Mouse (Mus musculus) c-Kit-positive CD71-negative TER-119-negative erythroid progenitor cells, embryonic 14.5 days (primary cell): ENCODE results near the gene Padi6.

ENCODE experiments used
- DNase-seq: peaks from one replicate; pipeline ENCODE4 v3.0.0-alpha.2; 2013; ENCODE audit warnings: low read depth

Padi6 gene

DNA sequence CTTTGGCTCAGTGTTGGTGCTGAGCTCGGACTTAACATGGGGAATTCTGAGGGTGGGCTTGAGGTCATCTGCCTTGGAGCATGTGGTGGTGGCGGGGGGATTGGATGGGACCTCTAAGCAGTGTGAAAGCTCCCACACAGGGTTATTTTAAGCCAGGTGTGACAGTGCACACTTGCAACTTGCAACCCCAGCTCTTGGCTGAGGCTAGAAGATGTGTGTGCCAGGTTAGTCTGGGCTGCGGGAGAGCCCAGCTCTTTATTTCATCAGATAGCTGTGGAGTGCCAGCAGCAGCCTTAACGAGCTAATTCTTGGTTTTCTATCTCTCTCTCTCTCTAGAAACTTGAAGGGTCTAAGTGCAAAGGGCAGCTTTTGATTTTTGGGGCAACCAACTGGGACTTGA lies 34.8 kb downstream of the Padi6 start:
- no peak for DNase-seq

DNA sequence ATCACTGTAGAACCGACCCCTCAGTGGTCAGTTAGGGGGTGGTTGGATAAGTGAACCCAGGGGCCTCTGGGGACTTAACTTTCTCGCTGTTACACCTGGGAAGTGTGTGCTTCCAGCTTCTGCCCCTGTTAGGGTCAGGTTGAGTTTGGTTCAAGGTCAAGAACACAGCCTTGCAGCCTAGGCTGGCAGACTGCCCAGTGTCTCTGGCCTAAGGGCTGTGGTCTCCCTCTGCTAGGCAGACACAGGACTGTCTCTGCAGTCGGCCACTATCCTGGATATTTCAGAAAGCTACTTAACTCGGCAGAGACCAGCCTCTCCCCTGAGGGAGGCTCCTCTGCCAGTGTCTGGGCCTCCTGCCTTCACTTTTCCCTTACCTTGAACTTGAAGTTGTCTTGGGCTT lies 38.3 kb downstream of the Padi6 start:
- no peak for DNase-seq

DNA sequence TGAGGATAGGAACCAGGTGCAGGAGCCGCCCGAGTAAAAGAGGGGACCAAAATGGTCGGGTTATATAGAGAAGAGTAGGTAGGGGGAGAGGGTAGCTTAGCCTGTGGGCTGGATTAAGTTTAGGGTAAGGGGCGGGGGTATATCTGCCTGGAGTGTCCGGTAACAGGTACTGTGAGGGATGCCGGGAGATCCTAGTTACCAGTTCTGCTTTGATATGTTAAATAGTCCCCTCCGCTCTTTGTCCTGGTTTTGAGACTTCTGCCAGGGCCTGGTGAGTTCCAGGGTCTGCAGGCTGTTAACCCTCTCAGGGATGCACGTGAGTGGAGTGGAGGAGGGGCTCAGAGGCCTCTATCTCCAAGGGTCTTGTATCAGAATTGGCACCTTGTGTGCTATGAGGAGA lies 38.8 kb downstream of the Padi6 start:
- DNase-seq: no peak

DNA sequence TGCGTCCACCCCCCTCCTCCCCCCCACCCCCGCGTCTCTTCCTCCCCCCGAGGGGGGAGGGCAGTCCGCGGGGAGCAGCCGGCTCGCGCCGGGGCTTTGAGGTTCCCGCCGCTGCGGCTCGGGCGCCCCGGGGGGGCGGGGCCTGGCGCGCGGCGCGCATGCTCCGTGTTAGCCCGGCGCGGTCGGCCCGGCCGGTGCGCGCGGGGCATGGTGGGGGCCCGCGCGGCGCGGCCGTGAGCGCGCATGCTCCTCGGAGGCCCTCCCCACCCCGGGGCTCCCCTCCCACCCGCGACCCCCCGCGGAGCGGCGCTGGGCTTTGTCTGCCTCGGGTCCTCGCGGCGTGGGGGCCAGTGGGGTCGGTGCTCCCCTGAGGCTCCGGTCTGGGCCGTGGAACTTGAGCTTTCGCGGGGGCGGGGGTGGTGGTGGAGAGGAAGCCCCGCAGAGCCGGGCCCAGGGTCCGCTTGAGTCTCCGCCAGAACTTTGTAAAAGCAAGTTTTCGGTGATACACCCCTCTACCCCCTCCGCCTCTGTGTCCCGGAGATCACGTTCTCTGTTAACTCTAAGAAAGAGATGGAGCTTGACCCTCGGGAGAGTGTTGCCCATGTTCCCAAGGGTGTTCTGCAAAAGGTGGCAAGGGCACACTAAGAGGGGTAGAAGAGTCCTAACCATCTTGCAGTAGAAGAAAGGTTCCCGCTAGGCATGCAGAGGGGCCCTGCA lies 39.7 kb downstream of the Padi6 start:
- no peak for DNase-seq

DNA sequence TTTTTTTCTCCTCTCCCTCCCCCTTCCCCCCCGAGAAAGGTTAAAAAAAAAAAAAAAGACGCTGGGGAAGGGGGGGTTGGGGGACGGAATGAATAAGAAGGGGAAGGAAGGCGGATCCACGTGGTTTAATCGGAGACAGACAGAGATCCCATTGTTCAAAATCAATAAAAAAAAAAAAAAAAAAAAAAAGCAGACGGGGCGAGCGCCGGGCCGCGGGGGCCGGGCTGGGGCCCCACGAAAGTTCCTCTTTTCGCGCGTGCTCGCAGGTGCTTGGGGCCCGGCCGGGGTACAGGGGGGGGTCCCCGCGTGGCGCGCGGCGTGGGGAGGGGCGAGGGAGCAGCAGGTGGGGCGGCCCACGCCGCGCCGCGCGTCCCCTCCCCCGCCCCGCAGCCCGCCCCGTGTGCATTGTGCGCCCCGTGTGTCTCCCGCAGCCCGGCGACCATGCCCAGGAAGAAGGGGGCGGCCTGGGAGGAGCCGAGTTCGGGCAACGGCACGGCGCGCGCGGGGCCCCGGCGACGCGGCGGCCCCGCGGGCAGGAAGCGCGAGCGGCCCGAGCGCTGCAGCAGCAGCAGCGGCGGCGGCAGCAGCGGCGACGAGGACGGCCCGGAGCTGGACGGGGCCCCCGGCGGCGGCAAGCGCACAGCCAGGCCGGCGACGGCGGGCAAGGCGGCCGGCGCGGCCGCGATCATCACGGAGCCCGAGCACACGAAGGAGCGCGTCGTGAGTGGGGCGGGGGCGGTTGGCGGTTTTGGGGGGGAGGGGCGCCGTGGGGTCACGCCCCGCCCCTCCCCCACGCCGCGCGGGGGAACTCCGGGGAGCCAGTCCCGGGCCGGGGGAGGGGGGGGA lies 40.5 kb downstream of the Padi6 start:
- DNase-seq: no peak

DNA sequence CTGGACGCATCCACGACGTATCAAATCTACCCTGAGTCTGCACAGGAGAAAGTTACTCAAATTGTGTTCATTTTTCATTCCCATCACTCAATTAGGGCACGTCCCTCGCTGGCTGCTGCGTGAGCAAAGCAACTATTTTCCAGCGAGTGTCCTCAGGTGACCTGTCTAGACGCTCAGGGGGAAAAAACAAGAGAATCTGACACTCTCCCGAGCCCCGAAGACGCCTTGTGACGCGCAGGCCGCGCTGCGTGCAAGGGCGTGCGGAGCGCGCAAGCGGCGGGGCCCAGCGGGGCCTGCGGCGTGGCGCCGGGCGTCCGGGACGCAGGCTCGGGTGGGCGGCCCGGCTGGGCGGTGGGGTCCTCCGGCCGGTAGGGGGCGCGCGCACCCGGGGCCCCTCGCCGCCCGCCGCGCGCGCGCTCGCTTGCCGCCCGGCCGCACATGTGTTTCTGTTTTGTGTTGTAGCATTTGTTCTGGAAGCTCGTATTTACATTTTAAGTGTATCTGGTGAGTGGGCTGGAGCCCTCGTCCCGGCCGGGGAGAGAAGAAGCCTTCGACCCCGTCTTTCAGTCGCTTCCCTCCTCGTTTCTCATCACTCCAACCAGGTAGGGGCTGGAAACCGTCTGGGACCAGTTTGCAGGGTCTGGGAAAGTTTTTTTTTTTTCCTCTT lies 41.3 kb downstream of the Padi6 start:
- no peak for DNase-seq

DNA sequence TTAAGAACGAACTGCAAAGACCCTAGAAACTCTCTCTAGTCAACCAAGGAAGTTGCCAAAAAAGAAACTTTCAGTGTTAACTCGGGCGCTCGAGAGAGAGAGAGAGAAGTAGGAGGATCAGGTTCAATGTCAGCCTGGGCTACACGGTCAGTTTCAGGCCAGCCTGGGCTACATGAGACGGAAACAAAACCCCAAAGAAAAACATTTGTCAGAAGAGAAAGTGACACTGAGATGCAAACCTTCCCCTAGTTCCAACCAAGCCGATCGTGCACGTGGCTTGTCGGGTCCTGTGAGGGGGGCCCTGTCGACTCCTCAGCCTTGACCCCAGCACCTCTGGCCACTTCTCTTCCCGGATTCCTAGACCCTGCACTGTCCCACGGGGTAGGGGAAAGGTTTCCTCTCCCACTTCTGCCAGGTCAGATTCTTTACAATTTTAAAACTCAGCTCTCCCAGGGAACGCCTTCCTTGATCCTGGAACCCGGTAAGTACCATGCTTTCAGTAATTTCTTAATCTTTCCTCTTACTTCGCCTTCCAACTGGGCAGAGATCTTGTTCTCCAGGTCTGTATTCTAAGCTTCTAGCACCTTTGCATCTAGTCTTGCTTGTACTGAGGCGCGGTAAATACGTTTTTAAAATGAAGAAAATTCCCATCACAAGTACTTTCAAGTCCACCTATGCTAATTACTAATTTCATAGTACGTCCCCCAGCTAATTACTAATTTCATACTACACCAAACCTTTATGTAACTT lies 42.0 kb downstream of the Padi6 start, which contains the start of gene Rcc2:
Gene Rcc2 (plus strand): TSS at position 273 of the 750 bp plus-strand sequence.
- no peak for DNase-seq

DNA sequence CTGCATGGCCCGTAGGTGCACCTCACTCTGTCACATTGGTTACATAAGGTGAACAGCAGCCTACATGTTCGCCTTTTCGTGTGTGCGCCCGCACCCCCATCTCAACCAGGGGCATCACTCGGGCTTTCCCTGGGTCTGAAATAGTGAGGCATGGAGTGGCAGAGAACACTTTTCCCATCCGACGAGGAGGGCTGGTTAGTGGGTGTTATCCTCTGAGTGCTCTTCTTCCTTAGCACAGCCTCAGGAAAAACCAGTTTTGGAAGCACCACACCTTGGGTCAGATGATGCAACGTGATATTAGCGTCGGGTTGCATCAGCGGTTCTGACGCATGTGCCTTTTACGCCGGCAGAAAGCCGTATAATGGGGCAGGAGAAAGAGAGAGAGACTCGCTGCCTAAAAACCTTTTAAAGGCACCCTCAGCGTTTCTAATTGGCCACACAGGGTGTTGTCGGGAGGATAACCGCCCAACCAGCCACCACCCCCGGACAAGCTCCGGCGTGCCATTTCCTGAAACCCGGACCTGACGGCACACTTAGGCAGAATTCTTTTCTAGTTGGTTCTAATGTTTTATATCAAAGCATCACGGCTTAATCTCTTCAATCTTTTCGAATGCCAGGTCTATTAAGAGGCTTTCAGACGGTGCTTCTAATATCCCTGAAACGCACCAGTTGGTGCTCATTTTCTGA lies 42.9 kb downstream of the Padi6 start:
- DNase-seq: peak; percentile 76

DNA sequence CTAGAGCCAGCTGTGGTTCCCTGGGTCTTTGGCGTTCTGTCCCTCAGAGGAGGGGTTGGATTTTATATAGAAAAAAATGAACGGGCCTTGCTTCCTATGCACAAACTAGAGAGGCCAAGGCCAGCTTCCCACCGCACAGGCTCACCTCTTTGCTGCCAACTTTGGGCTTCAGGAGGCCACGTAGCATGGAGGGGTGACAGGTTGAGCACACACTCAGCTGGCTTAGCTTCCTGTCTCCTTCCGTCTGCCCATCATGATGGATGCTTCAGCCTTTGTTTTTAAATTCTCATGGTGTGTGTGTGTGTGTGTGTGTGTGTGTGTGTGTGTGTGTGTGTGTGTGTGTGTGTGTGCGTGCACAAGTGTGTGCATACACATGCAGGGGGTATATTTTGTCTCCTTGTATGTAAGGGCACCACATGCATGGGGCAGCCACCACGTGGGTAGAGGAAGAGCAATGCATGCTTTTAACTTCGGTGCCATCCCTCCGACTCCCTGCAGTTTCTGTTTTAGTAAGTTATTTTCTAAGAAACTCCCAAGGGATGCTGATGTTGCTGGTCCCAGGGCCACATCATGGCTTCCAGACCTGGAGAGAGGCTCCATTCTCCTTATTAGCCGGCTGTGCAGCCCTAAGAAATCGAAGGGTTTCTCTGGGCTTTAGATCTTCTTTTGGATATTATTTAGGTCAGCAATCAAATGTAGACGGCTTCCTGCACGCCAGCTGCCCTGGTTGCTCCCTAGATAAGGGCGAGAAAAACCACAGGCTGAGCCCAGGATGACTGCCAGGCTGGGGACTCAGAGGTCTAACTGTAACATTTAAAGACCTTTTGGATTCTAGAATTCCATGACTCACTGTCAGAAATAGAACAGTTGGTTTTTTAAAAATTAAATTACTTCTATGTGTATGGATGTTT lies 46.5 kb downstream of the Padi6 start:
- no peak for DNase-seq

DNA sequence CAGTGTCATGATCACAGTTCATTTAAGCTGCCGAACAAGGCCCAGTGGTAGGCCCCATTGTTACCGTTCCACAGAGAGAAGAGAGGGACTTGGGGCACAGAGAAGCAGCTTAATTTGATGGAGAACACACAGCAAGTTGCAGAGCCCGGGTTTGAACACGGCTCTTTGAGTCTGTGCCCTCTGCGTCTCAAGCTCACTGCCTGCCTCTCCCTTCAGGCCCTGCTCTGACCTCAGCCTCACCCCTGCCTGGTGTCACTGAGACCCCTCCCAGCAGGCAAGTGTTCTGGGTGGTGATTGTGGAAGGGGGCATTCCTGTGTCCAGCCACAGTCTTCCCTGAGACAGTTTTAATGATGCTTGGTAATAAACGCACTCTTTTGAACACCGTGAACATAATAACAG lies 47.3 kb downstream of the Padi6 start:
- no peak for DNase-seq

DNA sequence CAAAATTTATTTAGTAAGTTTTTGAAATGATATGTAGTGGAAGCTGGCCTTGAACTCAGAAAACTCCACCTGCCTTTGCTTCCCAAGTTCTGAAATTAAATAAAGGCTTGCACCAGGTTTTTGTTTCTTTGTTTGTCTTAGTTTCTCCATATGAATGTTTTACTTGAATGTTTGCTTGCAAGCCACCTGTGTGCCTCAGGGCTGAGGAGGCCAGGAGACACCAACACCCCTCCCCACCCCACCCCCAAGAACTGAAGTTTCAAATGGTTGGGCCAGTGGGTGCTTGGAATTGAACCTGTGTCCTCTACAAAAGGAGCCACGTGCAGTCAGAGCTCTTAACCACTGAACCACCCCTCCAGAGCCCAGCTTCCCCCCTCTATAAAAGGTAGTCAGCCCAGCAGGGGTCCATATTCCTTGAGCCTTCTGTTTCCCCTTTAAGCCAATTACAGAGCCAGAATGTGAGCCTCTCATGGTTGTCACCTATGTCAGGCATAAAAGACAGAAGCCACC lies 47.8 kb downstream of the Padi6 start:
- no peak for DNase-seq

DNA sequence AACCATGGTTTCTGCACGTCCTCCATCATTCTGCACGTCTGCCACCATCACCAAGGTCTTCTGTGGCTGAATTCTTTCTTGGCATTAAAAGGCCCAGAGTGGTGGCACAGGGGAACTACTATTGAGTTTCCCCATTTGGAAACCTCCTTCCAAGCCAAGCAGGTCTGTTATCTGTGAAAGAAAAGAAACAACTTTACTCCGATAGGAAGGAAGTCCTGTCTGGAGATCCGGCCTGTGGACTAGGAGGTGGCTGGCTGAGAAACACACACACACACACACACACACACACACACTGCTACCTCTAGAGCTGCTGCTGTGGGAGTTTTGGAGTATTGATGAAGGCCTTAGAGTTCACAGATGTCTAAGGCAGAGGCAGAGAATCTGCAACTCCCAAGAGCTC lies 48.9 kb downstream of the Padi6 start:
- no peak for DNase-seq

DNA sequence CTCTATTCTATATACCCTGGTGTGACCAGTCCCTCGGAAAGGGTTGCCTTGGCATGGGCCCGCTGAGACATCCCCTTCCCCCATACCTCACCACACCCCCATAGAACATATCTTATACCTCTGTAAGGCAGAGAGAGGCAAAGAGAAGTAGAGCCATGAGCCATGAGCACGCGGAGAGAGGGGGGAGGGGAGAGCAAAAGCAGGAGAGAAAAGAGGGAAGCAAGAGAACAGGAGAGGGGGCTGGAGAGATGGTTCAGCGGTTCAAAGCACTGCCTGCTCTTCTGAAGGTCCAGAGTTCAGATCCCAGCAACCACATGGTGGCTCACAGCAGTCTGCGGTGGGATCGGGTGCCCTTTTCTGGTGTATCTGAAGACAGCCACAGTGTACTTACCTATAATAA lies 51.0 kb downstream of the Padi6 start:
- DNase-seq: no peak

DNA sequence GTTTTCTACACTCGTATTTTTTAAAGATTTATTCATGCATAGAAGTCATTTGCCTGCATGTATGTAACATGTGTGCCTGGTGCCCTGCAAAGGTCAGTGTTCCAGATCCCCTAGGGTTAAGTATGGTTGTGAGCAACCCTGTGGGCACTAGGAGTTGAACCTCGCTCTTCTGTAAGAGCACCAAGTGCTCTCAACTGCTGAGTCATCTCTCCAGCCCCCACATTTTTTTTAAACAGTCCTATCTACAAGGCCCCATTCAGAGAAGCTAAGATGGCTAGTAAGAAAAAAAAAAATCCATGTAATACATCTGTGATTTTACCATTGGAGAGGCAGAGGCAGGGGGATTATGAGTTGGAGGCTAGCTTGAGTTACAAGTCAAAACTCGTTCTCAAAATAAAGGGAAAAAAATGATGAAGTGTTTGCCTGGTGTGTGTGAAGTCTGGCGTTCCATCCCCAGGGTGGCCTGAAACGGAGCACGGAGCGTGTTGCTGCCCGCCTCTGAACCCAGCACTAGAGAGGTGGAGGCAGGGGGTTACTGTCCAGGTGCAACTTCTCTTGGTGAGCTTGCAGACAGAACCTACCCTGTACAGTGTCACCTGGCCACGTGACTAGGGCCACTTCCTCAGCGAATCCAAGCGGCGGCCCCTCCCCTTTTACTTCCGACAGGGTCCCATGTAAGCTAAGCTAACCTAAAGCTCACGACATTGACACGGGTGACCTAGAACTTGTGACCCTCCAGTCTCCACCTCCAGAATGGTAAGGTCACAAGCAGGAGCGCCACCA lies 52.4 kb downstream of the Padi6 start:
- no peak for DNase-seq

DNA sequence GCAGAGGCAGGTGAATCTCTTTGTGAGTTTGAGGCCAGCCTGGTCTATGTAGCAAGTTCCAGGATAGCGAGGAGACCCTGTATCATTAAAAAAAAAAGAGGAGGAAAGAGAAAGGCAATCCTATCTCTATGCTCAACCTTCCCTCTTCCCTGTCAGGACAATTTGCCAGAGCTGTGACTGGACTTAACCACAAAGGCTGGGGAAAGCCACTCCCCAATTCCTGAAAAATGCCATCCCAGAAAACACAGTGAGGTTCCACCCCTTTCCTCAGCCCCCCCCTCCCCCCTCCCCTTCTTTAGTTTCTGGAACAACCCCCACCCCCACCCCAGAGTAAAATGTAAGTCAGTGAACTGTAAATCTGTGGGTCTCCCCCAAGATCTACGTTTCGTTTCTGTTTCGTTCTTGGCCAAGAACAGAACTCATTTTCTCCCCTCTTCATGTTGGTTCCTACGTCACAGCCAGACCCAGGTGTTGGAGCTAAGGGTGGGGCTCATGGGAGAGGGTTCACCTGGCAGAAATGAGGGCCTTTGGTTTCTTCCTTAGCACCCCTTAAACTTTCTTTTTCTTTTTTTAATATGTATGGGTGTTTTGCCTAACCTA lies 53.5 kb downstream of the Padi6 start:
- DNase-seq: no peak

DNA sequence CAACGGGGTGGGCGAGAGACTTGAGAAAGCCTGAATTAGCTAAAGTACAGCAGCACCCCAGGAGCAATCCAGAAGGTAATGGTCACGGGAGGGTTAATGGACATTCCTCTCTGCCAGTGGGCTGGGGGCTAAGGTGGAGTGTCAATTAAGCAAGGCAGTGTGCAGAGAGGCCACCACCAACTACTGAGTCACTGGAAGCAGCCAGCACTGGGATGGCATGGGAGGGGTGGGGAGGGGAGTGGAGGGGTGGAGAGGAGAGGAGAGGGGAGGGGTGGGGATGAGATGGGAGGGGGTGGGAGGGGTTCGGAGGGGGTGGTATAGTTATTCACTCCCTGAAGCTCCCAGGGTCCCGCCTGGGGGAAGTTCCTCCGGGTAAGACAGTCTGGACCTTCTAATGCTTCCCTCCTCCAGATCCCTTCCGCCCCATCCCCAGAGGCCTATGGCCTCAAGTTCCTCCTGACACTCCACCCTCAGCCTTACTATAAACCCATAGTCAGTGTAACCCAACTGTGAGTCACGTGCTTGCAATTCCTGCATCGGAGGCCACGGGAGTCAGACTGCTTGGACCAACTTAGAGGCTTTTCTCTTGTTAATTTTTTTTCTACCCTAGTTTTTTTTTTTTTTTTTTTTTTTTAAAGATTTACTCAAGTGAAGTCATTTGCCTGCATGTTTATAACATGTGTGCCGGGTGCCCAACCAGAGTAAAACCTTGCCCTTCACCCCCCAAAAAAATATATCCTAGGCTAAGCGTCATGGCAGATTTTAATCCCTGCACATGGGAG lies 54.2 kb downstream of the Padi6 start:
- DNase-seq: no peak

DNA sequence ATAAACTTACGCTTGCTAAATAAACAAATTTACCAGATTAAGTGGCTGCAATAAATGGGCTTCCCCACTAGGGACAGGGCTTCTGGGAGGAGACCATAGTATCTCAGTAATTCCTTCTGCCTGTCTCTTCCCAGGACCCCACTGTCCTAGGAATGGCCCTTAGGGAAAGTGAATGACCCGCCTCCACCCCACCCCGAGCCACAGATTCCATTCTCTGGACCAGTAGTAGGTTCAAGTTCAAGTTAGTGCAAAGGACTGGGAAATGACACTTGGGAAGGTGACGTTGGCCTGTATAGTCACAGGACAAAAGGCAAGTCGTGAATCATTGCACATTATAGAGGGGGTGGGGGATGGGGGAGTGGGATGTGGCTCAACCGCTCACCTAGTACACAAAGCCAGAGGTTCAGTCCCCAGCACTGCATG lies 57.6 kb downstream of the Padi6 start:
- no peak for DNase-seq
